Mouse (Mus musculus): ENCODE data around the gene Plxnb2. TPM values are rescaled to one million over a fixed set of nuclear protein-coding genes. Genes with fewer than 3 reads are reported as not detected.

The Plxnb2 gene
- total and polyA plus RNA-seq, 3 experiments: 0.17 to 0.19 TPM; not detected in 1

DNA sequence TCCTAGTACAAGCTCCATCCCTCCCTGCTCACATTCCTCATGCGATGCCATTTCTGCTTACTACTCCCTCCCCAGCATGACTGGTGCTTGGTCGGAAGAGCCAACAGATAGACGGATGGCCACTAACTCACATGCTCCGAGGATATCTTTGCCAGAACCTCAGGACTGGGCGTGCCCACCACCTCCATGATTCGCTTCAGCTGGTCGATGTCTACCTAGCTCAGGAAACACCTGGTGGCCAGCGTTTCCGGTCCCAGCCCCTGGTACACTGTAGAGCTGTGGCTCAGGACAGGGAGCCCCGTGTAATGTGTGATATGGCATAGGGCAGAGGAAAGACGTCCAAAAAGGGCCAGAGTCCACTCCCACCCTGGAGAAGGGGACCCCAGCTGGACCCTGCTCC is 35.6 kb downstream of the Plxnb2 start:
- no peaks in the 10 kb centered on the region for H3K9me3 ChIP-seq (replicated peaks; ENCODE audit: insufficient read depth, low read length)
- H3K4me1 ChIP-seq (ENCODE audit: control insufficient read depth in 1 of 2, insufficient read depth in 2 of 2, low read length in 2 of 2): no peaks in the 10 kb centered on the region
- TF ChIP-seq POLR2AphosphoS2 (IDR thresholded peaks at IDR 0.05; ENCODE audit: low read length) (no peak), ETS1 (IDR thresholded peaks at IDR 0.05; ENCODE audit: low read depth, low read length) (no peak), POLR2AphosphoS5 (IDR thresholded peaks at IDR 0.05; ENCODE audit: borderline replicate concordance, low read depth, low read length) (no peak), ZMIZ1 (IDR thresholded peaks at IDR 0.05; ENCODE audit: low read depth, low read length) (no peak), TAL1 (IDR thresholded peaks at IDR 0.05; ENCODE audit: low read length) (no peak), CHD1 (IDR thresholded peaks at IDR 0.05; ENCODE audit: low read depth, low read length) (no peak), MYB (IDR thresholded peaks at IDR 0.05; ENCODE audit: low read depth, low read length) (no peak), GATA1 (IDR thresholded peaks at IDR 0.05; ENCODE audit: low read depth, low read length) (no peak)
- no peak for DNase-seq (ENCODE audit: low read depth, low spot score)
- H3K79me2 ChIP-seq (ENCODE audit: control insufficient read depth, insufficient read depth, low read length, poor library complexity): no peaks in the 10 kb centered on the region
- no peak overlapping the region for H3K27ac ChIP-seq (ENCODE audit: control insufficient read depth, low read depth, low read length)
- no peaks in the 10 kb centered on the region for H3K36me3 ChIP-seq (ENCODE audit: control insufficient read depth in 1 of 2, insufficient read depth in 2 of 2, low read length in 2 of 2)
- H3K4me3 ChIP-seq (ENCODE audit: control insufficient read depth in 1 of 2, insufficient read depth in 1 of 2, low read depth in 2 of 2, low read length in 2 of 2): no peak overlapping the region
- 0 out of 4 replicates have a peak, but pooled peaks cover 0 to 1% of the 10 kb centered on the region in 2 experiments for H3K27me3 ChIP-seq (ENCODE audit: control insufficient read depth in 1 of 2, insufficient read depth in 2 of 2, low read length in 2 of 2)
- H3K9ac ChIP-seq (ENCODE audit: control insufficient read depth, low read depth, low read length, poor library complexity, severe bottlenecking): no peak overlapping the region

DNA sequence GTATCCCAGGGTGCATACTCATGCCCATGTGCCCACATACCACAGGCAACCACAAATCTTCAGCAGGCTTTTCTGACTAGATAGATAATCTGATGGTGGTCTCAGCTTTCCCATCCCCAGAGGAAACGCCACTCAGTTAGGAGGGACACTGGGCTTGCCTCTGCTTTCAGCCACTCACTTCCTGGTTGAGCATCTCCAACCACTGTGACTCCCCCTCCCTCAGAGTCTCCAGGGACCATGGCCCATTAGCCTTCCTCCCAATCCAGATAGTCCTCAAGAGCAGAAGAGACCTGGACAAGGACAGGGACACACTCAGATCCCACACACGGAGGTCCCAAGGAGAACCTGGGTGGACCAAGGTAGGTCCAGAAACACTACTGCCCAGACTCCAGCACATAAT is 37.5 kb downstream of the Plxnb2 start:
- no peak overlapping the region for H3K4me3 ChIP-seq (ENCODE audit: control insufficient read depth in 1 of 2, insufficient read depth in 1 of 2, low read depth in 2 of 2, low read length in 2 of 2)
- H3K4me1 ChIP-seq (ENCODE audit: control insufficient read depth in 1 of 2, insufficient read depth in 2 of 2, low read length in 2 of 2): no peaks in the 10 kb centered on the region
- DNase-seq (ENCODE audit: low read depth, low spot score): no peak
- no peaks in the 10 kb centered on the region for H3K79me2 ChIP-seq (ENCODE audit: control insufficient read depth, insufficient read depth, low read length, poor library complexity)
- no peaks in the 10 kb centered on the region; a peak in 1 of 4 replicates for H3K27me3 ChIP-seq (ENCODE audit: control insufficient read depth in 1 of 2, insufficient read depth in 2 of 2, low read length in 2 of 2)
- no peaks in the 10 kb centered on the region for H3K36me3 ChIP-seq (ENCODE audit: control insufficient read depth in 1 of 2, insufficient read depth in 2 of 2, low read length in 2 of 2)
- no peak overlapping the region for H3K9ac ChIP-seq (ENCODE audit: control insufficient read depth, low read depth, low read length, poor library complexity, severe bottlenecking)
- no peaks in the 10 kb centered on the region for H3K9me3 ChIP-seq (replicated peaks; ENCODE audit: insufficient read depth, low read length)
- H3K27ac ChIP-seq (ENCODE audit: control insufficient read depth, low read depth, low read length): no peak overlapping the region
- no peak for TF ChIP-seq TAL1 (IDR thresholded peaks at IDR 0.05; ENCODE audit: low read length)
- TF ChIP-seq POLR2A (IDR thresholded peaks at IDR 0.05; ENCODE audit: control insufficient read depth in 1 of 2, insufficient read depth in 1 of 2, low read depth in 1 of 2, low read length in 2 of 2, poor library complexity in 1 of 2): no peak
- TF ChIP-seq ZKSCAN1 (IDR thresholded peaks at IDR 0.05; ENCODE audit: low read depth, low read length): no peak
- no peak for TF ChIP-seq MAFK (IDR thresholded peaks at IDR 0.05; ENCODE audit: borderline replicate concordance, low read depth, low read length)
- no peak for TF ChIP-seq ELF1 (IDR thresholded peaks at IDR 0.05; ENCODE audit: low read depth, low read length)
- no peak for TF ChIP-seq CHD1 (IDR thresholded peaks at IDR 0.05; ENCODE audit: low read depth, low read length)

DNA sequence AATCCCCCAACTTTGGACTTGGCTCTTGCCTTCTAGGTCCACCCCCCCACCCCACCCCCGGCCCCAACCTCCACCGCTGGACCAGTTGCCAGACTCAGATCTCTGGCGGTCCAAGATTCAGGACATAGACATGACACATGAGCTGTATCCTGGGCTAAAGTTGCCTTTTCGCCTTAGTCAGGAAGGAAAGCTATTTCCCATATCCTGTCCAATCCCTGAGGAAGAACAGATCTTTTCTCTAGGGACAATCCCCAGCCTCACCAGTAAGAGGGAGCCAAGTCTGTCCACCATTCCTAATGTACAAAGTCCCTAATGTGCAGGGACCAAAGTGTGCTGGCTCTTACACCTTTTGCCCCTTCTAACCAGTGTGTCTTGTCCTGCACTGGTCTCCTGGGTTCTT is 38.7 kb downstream of the Plxnb2 start:
- no peaks in the 10 kb centered on the region for H3K36me3 ChIP-seq (ENCODE audit: control insufficient read depth in 1 of 2, insufficient read depth in 2 of 2, low read length in 2 of 2)
- no peaks in the 10 kb centered on the region for H3K4me1 ChIP-seq (ENCODE audit: control insufficient read depth in 1 of 2, insufficient read depth in 2 of 2, low read length in 2 of 2)
- no peak for TF ChIP-seq MYC (IDR thresholded peaks at IDR 0.05; ENCODE audit: low read depth, low read length)
- no peak for TF ChIP-seq UBTF (IDR thresholded peaks at IDR 0.05; ENCODE audit: borderline replicate concordance, insufficient read depth, low read depth, low read length)
- TF ChIP-seq GATA1 (IDR thresholded peaks at IDR 0.05; ENCODE audit: low read depth, low read length): no peak
- no peak for TF ChIP-seq CHD2 (IDR thresholded peaks at IDR 0.05; ENCODE audit: low read length)
- no peak for TF ChIP-seq MAFK (IDR thresholded peaks at IDR 0.05; ENCODE audit: borderline replicate concordance, low read depth, low read length)
- TF ChIP-seq SMC3 (IDR thresholded peaks at IDR 0.05; ENCODE audit: low read depth, low read length): no peak
- no peak for TF ChIP-seq GABPA (IDR thresholded peaks at IDR 0.05; ENCODE audit: low read depth, low read length)
- no peak for TF ChIP-seq POLR2A (IDR thresholded peaks at IDR 0.05; ENCODE audit: control insufficient read depth in 1 of 2, insufficient read depth in 1 of 2, low read depth in 1 of 2, low read length in 2 of 2, poor library complexity in 1 of 2)
- no peak for TF ChIP-seq MXI1 (IDR thresholded peaks at IDR 0.05; ENCODE audit: low read depth, low read length)
- TF ChIP-seq MAX (IDR thresholded peaks at IDR 0.05; ENCODE audit: low read length): no peak
- TF ChIP-seq RCOR1 (IDR thresholded peaks at IDR 0.05; ENCODE audit: low read depth, low read length): no peak
- no peak for TF ChIP-seq ZKSCAN1 (IDR thresholded peaks at IDR 0.05; ENCODE audit: low read depth, low read length)
- TF ChIP-seq KAT2A (conservative IDR thresholded peaks at IDR 0.05; ENCODE audit: low read depth, low read length): no peak
- no peak for TF ChIP-seq MYB (IDR thresholded peaks at IDR 0.05; ENCODE audit: low read depth, low read length)
- TF ChIP-seq SIN3A (IDR thresholded peaks at IDR 0.05; ENCODE audit: low read length): no peak
- TF ChIP-seq ZC3H11A (IDR thresholded peaks at IDR 0.05; ENCODE audit: low read depth, low read length): no peak
- no peak for TF ChIP-seq RAD21 (IDR thresholded peaks at IDR 0.05; ENCODE audit: low read depth, low read length)
- TF ChIP-seq POLR2AphosphoS2 (IDR thresholded peaks at IDR 0.05; ENCODE audit: low read length): no peak
- no peaks in the 10 kb centered on the region for H3K9me3 ChIP-seq (replicated peaks; ENCODE audit: insufficient read depth, low read length)
- no peak overlapping the region for H3K9ac ChIP-seq (ENCODE audit: control insufficient read depth, low read depth, low read length, poor library complexity, severe bottlenecking)
- no peaks in the 10 kb centered on the region; a peak in 1 of 4 replicates for H3K27me3 ChIP-seq (ENCODE audit: control insufficient read depth in 1 of 2, insufficient read depth in 2 of 2, low read length in 2 of 2)
- H3K27ac ChIP-seq (ENCODE audit: control insufficient read depth, low read depth, low read length): no peak overlapping the region
- no peaks in the 10 kb centered on the region for H3K79me2 ChIP-seq (ENCODE audit: control insufficient read depth, insufficient read depth, low read length, poor library complexity)
- H3K4me3 ChIP-seq (ENCODE audit: control insufficient read depth in 1 of 2, insufficient read depth in 1 of 2, low read depth in 2 of 2, low read length in 2 of 2): no peak overlapping the region
- DNase-seq (ENCODE audit: low read depth, low spot score): no peak

Data from MEL (cell line).